Mouse (Mus musculus) CH12.LX (cell line): ENCODE measurements around the gene Odf4. TPM values are rescaled to one million over a fixed set of nuclear protein-coding genes. Genes with fewer than 3 reads are reported as not detected.

Source experiments
- DNase-seq: peaks from one replicate; pipeline ENCODE4 v3.0.0-alpha.2; 2013; ENCODE audit errors: extremely low read depth
- H3K27ac ChIP-seq: 2 replicates; pipeline ENCODE4 v1.5.1; 2012; ENCODE audit warnings: low read depth, mild to moderate bottlenecking, control low read depth, moderate library complexity; ENCODE audit not compliant: insufficient read depth
- H3K27me3 ChIP-seq: replicated peaks from 2 replicates; pipeline ENCODE3; 2012; ENCODE audit warnings: inconsistent platforms
- H3K36me3 ChIP-seq, 2 experiments: replicated peaks in 1 of 2; 2 replicates each; pipeline versions ENCODE3 to v1.6.1; 2012; ENCODE audit warnings: inconsistent platforms in 1 of 2, low read length in 1 of 2, mild to moderate bottlenecking in 1 of 2, mixed read lengths in 1 of 2, moderate library complexity in 1 of 2; ENCODE audit not compliant: control insufficient read depth in 1 of 2, insufficient read depth in 1 of 2
- H3K4me1 ChIP-seq, 2 experiments: 2 replicates each; pipeline ENCODE4 v1.6.1; 2012; ENCODE audit warnings: inconsistent platforms in 1 of 2, moderate library complexity in 1 of 2; ENCODE audit not compliant: insufficient read depth in 2 of 2, control insufficient read depth in 1 of 2
- H3K4me2 ChIP-seq: 2 replicates; pipeline ENCODE4 v1.6.1; 2012; ENCODE audit warnings: low read depth, mild to moderate bottlenecking, control low read depth; ENCODE audit not compliant: poor library complexity, insufficient read depth, severe bottlenecking
- H3K4me3 ChIP-seq, 3 experiments: fragments of 150-350 bp in 1 of 3; sonication (generic) in 1 of 3; replicated peaks in 1 of 3; 2 replicates each; pipeline versions ENCODE3 to v1.5.1; 2011 to 2012; ENCODE audit warnings: low read depth in 2 of 3, low read length in 2 of 3, mild to moderate bottlenecking in 2 of 3, moderate library complexity in 2 of 3, control low read depth in 1 of 3, improper control_type of control experiment in 1 of 3, inconsistent platforms in 1 of 3, mixed read lengths in 1 of 3; ENCODE audit not compliant: poor library complexity in 1 of 3
- H3K79me2 ChIP-seq: replicated peaks from 2 replicates; pipeline ENCODE4 v1.6.1; 2012; ENCODE audit warnings: mild to moderate bottlenecking, moderate library complexity; ENCODE audit not compliant: control insufficient read depth, poor library complexity, insufficient read depth, severe bottlenecking; ENCODE audit errors: extremely low read depth
- H3K9ac ChIP-seq: 2 replicates; pipeline ENCODE4 v1.6.1; 2012; ENCODE audit warnings: low read depth, mild to moderate bottlenecking, control low read depth, moderate library complexity; ENCODE audit not compliant: insufficient read depth
- H3K9me3 ChIP-seq: replicated peaks from 2 replicates; pipeline ENCODE3; 2012; ENCODE audit warnings: low read length, inconsistent platforms, mixed read lengths
- CHD2 ChIP-seq: IDR thresholded peaks from 2 replicates; pipeline ENCODE4 v1.6.1; 2011; ENCODE audit warnings: low read length, improper control_type of control experiment
- CTCF ChIP-seq, 2 experiments: IDR thresholded peaks in 1 of 2; conservative IDR thresholded peaks in 1 of 2; 2 replicates each; pipeline ENCODE4 v1.5.1; 2011 to 2012; ENCODE audit warnings: low read depth in 2 of 2, low read length in 2 of 2, improper control_type of control experiment in 1 of 2, inconsistent platforms in 1 of 2, mild to moderate bottlenecking in 1 of 2, moderate library complexity in 1 of 2
- E2F4 ChIP-seq: IDR thresholded peaks from 2 replicates; pipeline ENCODE4 v1.6.1; 2011; ENCODE audit warnings: low read depth, low read length, improper control_type of control experiment; ENCODE audit not compliant: insufficient replicate concordance
- ELF1 ChIP-seq: IDR thresholded peaks from 2 replicates; pipeline ENCODE4 v1.6.1; 2014; ENCODE audit warnings: low read depth, mild to moderate bottlenecking, inconsistent platforms, low read length, improper control_type of control experiment
- ETS1 ChIP-seq: conservative IDR thresholded peaks from 2 replicates; pipeline ENCODE4 v1.6.1; 2012; ENCODE audit warnings: low read depth, mild to moderate bottlenecking, inconsistent platforms, low read length, improper control_type of control experiment, moderate library complexity
- IRF4 ChIP-seq: IDR thresholded peaks from 2 replicates; pipeline ENCODE4 v1.6.1; 2014; ENCODE audit warnings: low read depth, mild to moderate bottlenecking, inconsistent platforms, low read length, improper control_type of control experiment
- KAT2A ChIP-seq: IDR thresholded peaks from 2 replicates; pipeline ENCODE4 v1.6.1; 2012; ENCODE audit warnings: low read length, improper control_type of control experiment, inconsistent platforms; ENCODE audit not compliant: insufficient replicate concordance
- MAX ChIP-seq: IDR thresholded peaks from 2 replicates; pipeline ENCODE4 v1.6.1; 2011; ENCODE audit warnings: low read length, improper control_type of control experiment
- MAZ ChIP-seq: IDR thresholded peaks from 2 replicates; pipeline ENCODE4 v1.6.1; 2012; ENCODE audit warnings: low read depth, mild to moderate bottlenecking, inconsistent platforms, low read length, improper control_type of control experiment, moderate library complexity
- MYC ChIP-seq: IDR thresholded peaks from 2 replicates; pipeline ENCODE4 v1.6.1; 2011; ENCODE audit warnings: low read depth, mild to moderate bottlenecking, improper control_type of control experiment, low read length
- NELFE ChIP-seq: IDR thresholded peaks from 2 replicates; pipeline ENCODE4 v1.6.1; 2011; ENCODE audit warnings: low read depth, low read length, improper control_type of control experiment
- POLR2AphosphoS2 ChIP-seq: IDR thresholded peaks from 2 replicates; pipeline ENCODE4 v1.6.1; 2011; ENCODE audit warnings: low read depth, low read length, improper control_type of control experiment
- RAD21 ChIP-seq: IDR thresholded peaks from 2 replicates; pipeline ENCODE4 v1.6.1; 2011; ENCODE audit warnings: low read depth, mild to moderate bottlenecking, low read length, improper control_type of control experiment, moderate library complexity
- RCOR1 ChIP-seq: conservative IDR thresholded peaks from 2 replicates; pipeline ENCODE4 v1.6.1; 2012; ENCODE audit warnings: low read depth, mild to moderate bottlenecking, inconsistent platforms, low read length, improper control_type of control experiment
- TCF12 ChIP-seq: IDR thresholded peaks from 2 replicates; pipeline ENCODE4 v1.6.1; 2014; ENCODE audit warnings: low read depth, mild to moderate bottlenecking, inconsistent platforms, low read length, improper control_type of control experiment
- USF1 ChIP-seq: IDR thresholded peaks from 2 replicates; pipeline ENCODE4 v1.6.1; 2014; ENCODE audit warnings: low read depth, mild to moderate bottlenecking, inconsistent platforms, low read length, improper control_type of control experiment
- USF2 ChIP-seq: conservative IDR thresholded peaks from 2 replicates; pipeline ENCODE4 v1.6.1; 2011; ENCODE audit warnings: low read depth, low read length, improper control_type of control experiment
- ZMIZ1 ChIP-seq: IDR thresholded peaks from 2 replicates; pipeline ENCODE4 v1.6.1; 2012; ENCODE audit warnings: low read depth, mild to moderate bottlenecking, inconsistent platforms, low read length, improper control_type of control experiment
- ZNF384 ChIP-seq: IDR thresholded peaks from 2 replicates; pipeline ENCODE4 v1.6.1; 2012; ENCODE audit warnings: low read depth, low read length, improper control_type of control experiment, inconsistent platforms
- dilution Hi-C: fragments of 300-500 bp; cut with MboI; formaldehyde crosslinking; loops from 2 replicates; pipeline ENCODE4 v1.14.3; 2020; ENCODE audit warnings: low sequenced_read_pairs; ENCODE audit not compliant: extremely low pct_unique_long_range_greater_than_20kb, extremely low pct_ligation_motif_present
- in situ Hi-C: fragments of 300-500 bp; cut with MboI; formaldehyde crosslinking; loops from 3 replicates; pipeline ENCODE4 v1.14.3; 2019; ENCODE audit warnings: low sequenced_read_pairs, low pct_ligation_motif_present, low pct_unique_long_range_greater_than_20kb, mixed read lengths
- polyA plus RNA-seq: library from polyadenylated mRNA; unstranded; fragments of >175 nt; gene quantifications from 2 replicates; pipeline ENCODE4 v1.2.1, GENCODE M21; 2012; ENCODE audit warnings: low read depth; ENCODE audit not compliant: insufficient read length
- total RNA-seq, 2 experiments: library from RNA; depleted of rRNA; stranded (reverse); fragments of 300-350 nt in 1 of 2; fragments of >200 nt in 1 of 2; gene quantifications; 2 replicates each; pipeline ENCODE4 v1.2.3; 2012 to 2014

Gene Odf4
- total and polyA plus RNA-seq, 3 experiments, result not detected

GRCm38 (mm10) chr11:68890625-68891024 lies 36.3 kb downstream of the Odf4 start:
- dilution Hi-C loops, result no loop called here
- TF ChIP-seq MAX (no peak), KAT2A (no peak), CTCF (conservative IDR thresholded peaks at IDR 0.05 in 1 of 2, IDR thresholded peaks at IDR 0.05 in 1 of 2; ENCODE audit: low read depth in 2 of 2, low read length in 2 of 2) (no peak), USF2 (no peak), RCOR1 (no peak), POLR2AphosphoS2 (no peak), NELFE (no peak), IRF4 (no peak), ZNF384 (no peak), MAZ (no peak), MYC (no peak), ELF1 (no peak), USF1 (no peak), TCF12 (no peak), ETS1 (no peak), E2F4 (no peak), RAD21 (no peak), ZMIZ1 (no peak)
- Histone ChIP-seq H3K4me3 (no peak overlapping the region), H3K79me2 (no peaks in the 10 kb centered on the region), H3K27me3 (peaks cover 11% of the 10 kb centered on the region), H3K4me1 (peaks cover 0 to 3% of the 10 kb centered on the region in 2 experiments; a peak in 1 of 4 replicates), H3K9ac (no peak overlapping the region), H3K9me3 (no peaks in the 10 kb centered on the region), H3K4me2 (no peak overlapping the region), H3K27ac (no peak overlapping the region), H3K36me3 (no peaks in the 10 kb centered on the region)
- no peak for DNase-seq
- in situ Hi-C loops, result no loop called here

GRCm38 (mm10) chr11:68888653-68889052 lies 38.2 kb downstream of the Odf4 start:
- no peak overlapping the region for H3K4me3 ChIP-seq
- peaks cover 0 to 3% of the 10 kb centered on the region in 2 experiments; a peak in 1 of 4 replicates for H3K4me1 ChIP-seq
- H3K27ac ChIP-seq, result no peak overlapping the region
- peaks cover 8% of the 10 kb centered on the region for H3K27me3 ChIP-seq
- H3K36me3 ChIP-seq, result no peaks in the 10 kb centered on the region
- H3K79me2 ChIP-seq, result no peaks in the 10 kb centered on the region
- no peak for TF ChIP-seq CHD2
- in situ Hi-C loops, result no loop called here
- dilution Hi-C loops, result no loop called here
- no peak overlapping the region for H3K4me2 ChIP-seq
- H3K9me3 ChIP-seq, result no peaks in the 10 kb centered on the region
- H3K9ac ChIP-seq, result no peak overlapping the region
- DNase-seq, result no peak
